Mouse (Mus musculus) left cerebral cortex, postnatal 4 days (tissue): ENCODE measurements at regions not wholly inside any gene's neighbourhood (a gene's known extent, or its start where the extent isn't known, plus 50 kb on each side); places are given as distances from the start of the nearest gene placed in this dataset.
"Not testable (repeated sequence)": the region's sequence is repeated elsewhere in the genome, so short reads cannot be mapped to it uniquely, and the experiment has no call there.

Source experiments
- DNase-seq: peaks from one replicate; pipeline ENCODE4 v3.0.0-alpha.2; 2022
- intact Hi-C: fragments of 180-260 bp; cut with DNase I; formaldehyde crosslinking; loops from one replicate; pipeline ENCODE4 v1.15.1; 2025

- intact Hi-C loops: no loop called here
- no peak for DNase-seq
Observed at GRCm38 (mm10) chr3:98968811-98969210, 75.8 kb upstream of the Hao2 start.

GRCm38 (mm10) chr3:98975777-98976176 lies 82.7 kb upstream of the Hao2 start:
- DNase-seq: no peak
- intact Hi-C loops: no loop called here

- intact Hi-C loops: no loop called here
- DNase-seq: no peak
Observed at GRCm38 (mm10) chr3:98982787-98983186, 89.7 kb upstream of the Hao2 start.

DNA sequence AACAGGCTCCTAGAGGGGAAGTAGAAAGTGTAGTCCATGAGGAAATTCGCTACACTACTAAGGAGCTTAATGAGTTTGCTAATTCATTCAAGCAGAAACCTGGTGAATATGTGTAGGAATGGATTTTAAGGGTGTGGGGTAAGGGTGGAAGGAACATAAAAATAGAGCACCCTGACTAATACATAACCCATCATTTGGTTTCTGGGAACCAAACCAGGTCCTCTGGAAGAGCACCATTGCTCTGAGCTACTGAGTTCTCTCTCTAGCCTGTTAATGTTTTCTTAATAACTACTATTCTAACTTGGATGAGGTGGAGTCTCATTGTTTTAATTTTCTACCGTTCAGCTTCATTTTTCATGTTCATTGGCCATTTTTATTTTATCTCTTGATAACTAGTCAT lies 94.2 kb upstream of the Hao2 start:
- DNase-seq, intact Hi-C loops: not testable (repeated sequence)

DNA sequence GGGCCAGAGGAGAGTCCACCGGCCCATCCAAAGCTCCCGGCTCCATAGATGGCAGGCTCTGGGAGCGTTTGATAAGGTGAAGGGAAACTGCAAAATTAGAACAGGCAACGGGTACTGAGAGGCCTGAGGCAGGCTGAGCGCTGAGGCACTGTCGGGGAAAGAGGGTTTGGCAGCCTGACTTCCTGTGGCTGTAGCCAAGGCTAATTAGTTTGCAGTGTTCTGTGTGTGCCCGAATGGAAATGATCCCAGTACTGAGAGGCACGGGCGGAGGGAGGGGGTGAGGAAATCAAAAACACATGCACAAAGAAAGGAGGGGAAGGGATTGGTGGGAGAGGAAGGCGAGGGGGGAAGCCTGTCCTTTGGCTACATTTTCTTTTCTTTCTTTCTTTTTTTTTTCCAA lies 97.8 kb upstream of the Hao2 start:
- peak; percentile 39 for DNase-seq
- intact Hi-C loops: no loop called here

DNA sequence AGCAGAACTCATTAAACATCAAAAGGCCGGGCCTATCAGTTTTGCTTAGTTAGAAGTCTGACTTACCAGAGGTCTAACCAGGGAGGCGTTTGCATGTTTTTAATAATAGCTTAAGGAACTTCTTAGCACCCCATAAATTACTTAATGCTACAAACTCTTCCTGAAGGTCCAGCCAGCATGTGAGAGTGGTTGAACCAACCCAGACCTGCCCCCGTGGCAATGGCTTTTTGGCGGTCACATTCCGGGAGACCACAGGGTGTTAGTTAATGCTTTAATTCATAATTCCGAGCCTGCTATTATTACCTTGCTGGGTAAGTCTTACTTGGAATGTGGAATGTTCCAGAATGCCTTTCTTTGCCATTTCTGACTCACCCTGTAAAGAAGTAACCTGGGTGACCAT lies 98.2 kb upstream of the Hao2 start:
- no peak for DNase-seq
- intact Hi-C loops: no loop called here

- DNase-seq: peak; percentile 5
- intact Hi-C loops: no loop called here
Observed at GRCm38 (mm10) chr3:98994086-98994485, 101.0 kb upstream of the Hao2 start.

- intact Hi-C loops: no loop called here
- no peak for DNase-seq
Observed at GRCm38 (mm10) chr3:99030636-99031035, 110.2 kb upstream of the Wars2 start.

GRCm38 (mm10) chr3:99046190-99046589 lies 94.7 kb upstream of the Wars2 start:
- intact Hi-C loops: no loop called here
- no peak for DNase-seq

- intact Hi-C loops: no loop called here
- DNase-seq: no peak
Observed at GRCm38 (mm10) chr3:99047156-99047555, 93.7 kb upstream of the Wars2 start.

- DNase-seq: peak; percentile 1
- intact Hi-C loops: no loop called here
Observed at GRCm38 (mm10) chr3:99049305-99049704, 91.6 kb upstream of the Wars2 start.

DNA sequence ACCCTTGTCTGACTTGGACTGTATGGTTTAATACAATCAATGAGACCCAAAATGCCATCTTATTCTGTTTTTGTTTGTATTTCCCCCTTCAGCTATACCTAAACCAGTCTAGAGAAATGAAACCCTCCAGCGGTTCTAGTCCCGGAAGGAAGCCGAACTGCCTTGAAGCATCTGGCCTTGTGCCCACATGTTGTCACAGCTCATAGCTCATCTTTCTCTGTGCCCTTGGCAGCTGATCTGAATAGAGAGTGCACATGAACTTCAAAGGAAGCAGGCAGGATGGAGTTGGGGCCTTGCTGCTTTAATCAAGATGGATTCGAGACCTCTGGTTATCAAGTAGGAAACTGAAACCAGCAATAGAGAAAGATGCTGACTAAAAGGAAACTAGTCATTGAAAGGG lies 88.7 kb upstream of the Wars2 start:
- DNase-seq: peak; percentile 19
- intact Hi-C loops: no loop called here

DNA sequence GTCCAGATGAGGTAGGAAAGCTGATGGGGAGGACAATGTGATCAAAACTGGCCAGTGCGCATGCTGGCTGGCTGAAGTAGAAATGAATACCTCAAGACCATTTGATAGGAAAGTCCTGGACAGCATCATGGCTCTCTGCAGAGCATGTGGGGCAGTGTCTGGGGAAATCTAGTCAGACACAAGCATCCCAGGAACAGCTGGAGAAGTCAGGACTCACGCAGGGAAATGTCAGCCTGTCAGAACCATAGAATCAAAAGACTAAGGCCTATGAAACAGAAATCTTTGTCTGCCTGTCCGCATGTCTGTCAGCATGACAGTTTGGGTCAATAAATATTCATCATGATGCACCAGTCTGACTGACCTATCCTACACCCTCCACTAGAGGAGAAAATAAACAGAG lies 73.7 kb upstream of the Wars2 start:
- intact Hi-C loops: no loop called here
- no peak for DNase-seq
